Mouse (Mus musculus): ENCODE measurements around the gene Zfp605. TPM values are rescaled to one million over a fixed set of nuclear protein-coding genes. Genes with fewer than 3 reads are reported as not detected.

Gene Zfp605
- polyA plus RNA-seq (2017; shearing (Covaris generic)) = 2.3 TPM

DNA sequence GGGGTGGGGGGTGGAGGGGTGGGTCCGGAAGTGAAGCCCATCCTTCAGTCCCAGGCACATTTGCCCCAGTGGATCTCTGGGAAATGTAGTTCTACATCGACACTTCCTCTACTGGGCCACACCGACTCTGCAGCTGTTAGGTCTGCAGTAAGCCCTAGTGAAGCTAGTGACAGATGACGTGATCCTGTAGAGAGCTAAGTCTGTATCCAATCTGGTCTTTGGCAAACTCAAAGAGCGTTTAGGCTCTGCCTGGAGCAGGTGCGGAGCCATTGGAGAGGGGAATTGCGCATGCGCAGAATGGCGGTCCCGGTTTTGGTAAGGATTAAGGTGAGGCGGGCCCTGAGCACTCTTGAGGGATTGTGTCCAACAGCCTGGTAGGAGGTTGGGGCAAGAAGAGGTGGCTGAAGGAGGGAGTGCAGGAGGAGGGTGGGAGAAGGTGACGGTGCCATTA, at the start of gene Zfp605:
Gene Zfp605 (plus strand): TSS at position 102 of the 451 bp plus-strand sequence.

GRCm38 (mm10) chr5:110072413-110072812, 37.5 kb upstream of the Zfp605 start, which contains the start of gene Gm17655:
Gene Gm17655 (minus strand): TSS chr5:110072513.

GRCm38 (mm10) chr5:110094030-110094846, 15.7 kb upstream of the Zfp605 start, which contains the start of gene Gm35315:
Gene Gm35315 (minus strand): TSS chr5:110094420.

GRCm38 (mm10) chr5:110099656-110100580, 10.0 kb upstream of the Zfp605 start, which contains the start of gene Plcxd1:
Gene Plcxd1 (plus strand): TSS chr5:110099969.

DNA sequence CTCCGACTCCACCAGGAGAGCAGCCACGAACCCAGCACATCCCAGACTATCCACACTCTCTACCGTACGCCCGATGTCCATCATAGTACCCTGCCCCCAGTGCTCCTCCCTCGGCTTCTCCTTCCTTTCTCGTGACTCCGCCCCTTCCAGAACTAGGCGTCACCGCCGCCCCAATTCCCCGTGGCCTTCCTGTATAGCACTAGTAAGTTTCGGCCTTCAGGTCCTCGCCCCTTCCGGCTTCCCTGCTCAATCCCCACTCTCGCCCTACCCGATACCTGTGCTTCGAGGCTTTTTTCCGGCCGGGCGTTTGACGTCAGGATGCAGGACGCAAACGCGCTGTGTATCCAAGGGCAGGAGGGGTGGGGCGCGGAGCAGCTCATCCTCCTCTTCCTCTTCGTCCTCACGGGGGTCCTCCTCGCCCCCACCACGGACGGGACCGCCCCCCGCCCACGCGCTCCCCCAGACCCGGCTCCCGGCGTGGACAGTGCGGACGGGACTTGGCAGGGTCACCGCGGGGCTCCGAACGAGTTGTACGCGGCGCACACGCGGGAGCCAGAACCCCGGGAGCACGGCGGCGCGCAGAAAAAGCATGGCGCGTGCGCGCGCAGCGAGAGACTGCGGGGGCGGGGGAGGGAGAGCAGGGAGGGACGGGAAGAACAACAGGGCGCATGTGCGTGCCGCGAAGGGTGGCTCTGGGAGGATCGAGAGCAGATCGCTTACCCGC, 2.1 kb upstream of the Zfp605 start, which contains the start of gene Gtpbp6:
Gene Gtpbp6 (minus strand): TSS at position 617 of the 724 bp plus-strand sequence.

GRCm38 (mm10) chr5:110135293-110136086, 25.6 kb downstream of the Zfp605 start, which contains the start of gene Chfr:
Gene Chfr (plus strand): TSS chr5:110135842.

DNA sequence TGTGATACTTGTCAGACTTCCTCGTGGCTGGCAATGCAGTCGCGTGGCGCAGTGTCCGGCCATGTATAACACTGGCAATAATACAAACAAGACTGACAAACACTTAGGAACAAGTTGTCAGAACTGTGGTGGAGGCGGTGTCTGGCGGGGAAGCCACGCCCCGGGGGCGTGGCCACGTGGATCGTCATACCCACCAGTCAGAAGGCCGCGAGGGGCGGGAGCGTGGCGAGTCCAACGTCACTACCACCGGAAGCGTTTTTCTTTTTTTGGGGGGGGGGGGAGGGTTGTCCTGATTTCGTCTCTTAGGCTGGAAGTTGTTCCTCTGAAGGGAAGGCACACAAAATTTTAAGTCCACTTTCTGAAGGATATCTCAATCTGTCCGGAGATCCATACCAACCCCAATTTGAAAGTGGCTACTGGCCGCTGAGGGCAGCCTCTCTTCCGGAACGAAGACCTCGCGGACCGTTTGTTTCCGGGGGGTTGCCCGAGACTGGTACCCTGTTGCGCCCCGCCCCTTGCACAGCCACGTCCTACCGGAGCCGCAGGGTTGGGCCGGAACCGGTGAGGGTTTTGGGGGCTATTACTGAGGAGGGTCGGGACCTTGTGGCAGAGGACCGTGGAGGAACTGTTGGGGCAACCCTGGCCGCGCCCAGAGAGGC, 66.6 kb downstream of the Zfp605 start, which contains the start of gene Golga3:
Gene Golga3 (plus strand): TSS at position 340 of the 659 bp plus-strand sequence.

Other genes starting within 250 kb of the Zfp605 start
- 11.3 TPM for gene Gm15446, start 186.7 kb upstream of the Zfp605 start, polyA plus RNA-seq (2017; shearing (Covaris generic))
- 15.0 TPM for gene Zfp932, start 113.6 kb upstream of the Zfp605 start, polyA plus RNA-seq (2017; shearing (Covaris generic))
- 5.7 TPM for gene Gm17655, start 37.6 kb upstream of the Zfp605 start, polyA plus RNA-seq (2017; shearing (Covaris generic))
- gene Gm35315, start 15.7 kb upstream of the Zfp605 start, polyA plus RNA-seq (2017; shearing (Covaris generic)) = 0.67 TPM
- gene Plcxd1, start 10.1 kb upstream of the Zfp605 start, polyA plus RNA-seq (2017; shearing (Covaris generic)) = 2.4 TPM
- gene Gtpbp6, start 1.9 kb upstream of the Zfp605 start, polyA plus RNA-seq (2017; shearing (Covaris generic)) = 60.4 TPM
- 52.6 TPM for gene Chfr, start 25.8 kb downstream of the Zfp605 start, polyA plus RNA-seq (2017; shearing (Covaris generic))
- gene Golga3, start 66.6 kb downstream of the Zfp605 start, polyA plus RNA-seq (2017; shearing (Covaris generic)) = 32.7 TPM
- gene Ankle2, start 120.9 kb downstream of the Zfp605 start, polyA plus RNA-seq (2017; shearing (Covaris generic)) = 42.4 TPM
- gene Pgam5, start 159.8 kb downstream of the Zfp605 start, polyA plus RNA-seq (2017; shearing (Covaris generic)) = 47.5 TPM
- 2.6 TPM for gene Pxmp2, start 176.1 kb downstream of the Zfp605 start, polyA plus RNA-seq (2017; shearing (Covaris generic))
- 3.4 TPM for gene Pole, start 176.2 kb downstream of the Zfp605 start, polyA plus RNA-seq (2017; shearing (Covaris generic))
- not detected for gene P2rx2, start 233.1 kb downstream of the Zfp605 start, polyA plus RNA-seq (2017; shearing (Covaris generic))
- gene Lrcol1, start 234.6 kb downstream of the Zfp605 start, polyA plus RNA-seq (2017; shearing (Covaris generic)) = not detected